Mouse (Mus musculus): ENCODE measurements around the gene Efcab7. TPM values are rescaled to one million over a fixed set of nuclear protein-coding genes. Genes with fewer than 3 reads are reported as not detected.

Gene Efcab7
- total RNA-seq (2021) = 1 to 10 TPM; 1.1 to 1.6 TPM
- long read RNA-seq, experiment 1 = 0 reads
- long read RNA-seq, experiment 2 = 0 reads

- peak within 1 kb of the TSS; percentile 91 for H3K4me3 ChIP-seq
Measured at GRCm38 (mm10) chr4:99829094-99830073, at the start of gene Efcab7. TSS of gene Efcab7 (plus strand) at chr4:99829198.

GRCm38 (mm10) chr4:99792365-99792764 lies 36.6 kb upstream of the Efcab7 start:
- TF ChIP-seq CTCF (IDR thresholded peaks at IDR 0.05) = no peak
- H3K27ac ChIP-seq = no peak overlapping the region
- DNase-seq = no peak
- no peak overlapping the region for H3K4me3 ChIP-seq
- intact Hi-C loops (cut with DNase I) = no loop called here

More at GRCm38 (mm10) chr4:99829094-99830073, at the start of gene Efcab7:
- intact Hi-C loops (cut with DNase I) = no loop called here
- peak; percentile 86 for DNase-seq
- H3K27ac ChIP-seq = peak within 1 kb of the TSS; percentile 89
- TF ChIP-seq CTCF (IDR thresholded peaks at IDR 0.05) = no peak

GRCm38 (mm10) chr4:99816697-99817460 lies 12.1 kb upstream of the Efcab7 start:
- H3K27ac ChIP-seq = no peak overlapping the region
- no peak for TF ChIP-seq CTCF (IDR thresholded peaks at IDR 0.05)
- no peak overlapping the region for H3K4me3 ChIP-seq
- intact Hi-C loops (cut with DNase I) = no loop called here
- no peak for DNase-seq

- no peak for TF ChIP-seq CTCF (IDR thresholded peaks at IDR 0.05)
Measured at GRCm38 (mm10) chr4:99828337-99828736, 661 bp upstream of the Efcab7 start.

GRCm38 (mm10) chr4:99828739-99829093 lies 282 bp upstream of the Efcab7 start:
- intact Hi-C loops (cut with DNase I) = no loop called here
- TF ChIP-seq CTCF (IDR thresholded peaks at IDR 0.05) = no peak
- H3K27ac ChIP-seq = peak overlapping the region; percentile 89
- H3K4me3 ChIP-seq = peak overlapping the region; percentile 91
- DNase-seq = no peak

More at GRCm38 (mm10) chr4:99828337-99828736, 661 bp upstream of the Efcab7 start:
- no peak for DNase-seq
- peak overlapping the region; percentile 91 for H3K4me3 ChIP-seq
- intact Hi-C loops (cut with DNase I) = no loop called here
- peak overlapping the region; percentile 89 for H3K27ac ChIP-seq

- peak; percentile 82 for TF ChIP-seq CTCF (IDR thresholded peaks at IDR 0.05)
- DNase-seq = no peak
- Histone ChIP-seq H3K4me3 (no peak overlapping the region), H3K27ac (no peak overlapping the region)
- intact Hi-C loops (cut with DNase I) = no loop called here
Measured at GRCm38 (mm10) chr4:99881882-99882281, 52.9 kb downstream of the Efcab7 start.

GRCm38 (mm10) chr4:99882405-99882804 lies 53.4 kb downstream of the Efcab7 start:
- no peak overlapping the region for H3K27ac ChIP-seq
- H3K4me3 ChIP-seq = no peak overlapping the region
- intact Hi-C loops (cut with DNase I) = no loop called here
- no peak for TF ChIP-seq CTCF (IDR thresholded peaks at IDR 0.05)
- DNase-seq = no peak

GRCm38 (mm10) chr4:99913894-99914451 lies 85.0 kb downstream of the Efcab7 start:
- intact Hi-C loops (cut with DNase I) = no loop called here
- no peak for DNase-seq
- H3K27ac ChIP-seq = no peak overlapping the region
- H3K4me3 ChIP-seq = no peak overlapping the region
- peak; percentile 77 for TF ChIP-seq CTCF (IDR thresholded peaks at IDR 0.05)

GRCm38 (mm10) chr4:99926380-99926779 lies 97.4 kb downstream of the Efcab7 start:
- DNase-seq = no peak
- no peak for TF ChIP-seq CTCF (IDR thresholded peaks at IDR 0.05)
- intact Hi-C loops (cut with DNase I) = no loop called here
- Histone ChIP-seq H3K4me3 (no peak overlapping the region), H3K27ac (no peak overlapping the region)

- H3K4me3 ChIP-seq = peak overlapping the region; percentile 82
- intact Hi-C loops (cut with DNase I) = no loop called here
- H3K27ac ChIP-seq = peak overlapping the region; percentile 99
Measured at GRCm38 (mm10) chr4:99928521-99928920, 99.5 kb downstream of the Efcab7 start.

GRCm38 (mm10) chr4:99929149-99929612 lies 100.2 kb downstream of the Efcab7 start, which contains the start of gene Pgm1:
TSS of gene Pgm1 (plus strand) at chr4:99929414.
- intact Hi-C loops (cut with DNase I) = no loop called here

More at GRCm38 (mm10) chr4:99928521-99928920, 99.5 kb downstream of the Efcab7 start:
- TF ChIP-seq CTCF (IDR thresholded peaks at IDR 0.05) = no peak
- DNase-seq = no peak

More at GRCm38 (mm10) chr4:99929149-99929612, 100.2 kb downstream of the Efcab7 start, which contains the start of gene Pgm1:
- TF ChIP-seq CTCF (IDR thresholded peaks at IDR 0.05) = no peak
- Histone ChIP-seq H3K27ac (peak within 1 kb of the TSS; percentile 99), H3K4me3 (peak within 1 kb of the TSS; percentile 82)
- peak; percentile 96 for DNase-seq

Data from gastrocnemius, adult 2 months (tissue).